Mouse (Mus musculus) mature B cell (primary cell): ENCODE data around the gene Lcat.

ENCODE experiments used
- in situ Hi-C: fragments of 300-500 bp; cut with MboI; formaldehyde crosslinking; loops from 2 replicates; pipeline ENCODE4 v1.14.3; 2019

Gene Lcat

GRCm38 (mm10) chr8:105949350-105949749 is 6.2 kb upstream of the Lcat start:
- in situ Hi-C loops = loop anchor here (25.0 kb wide), 1 partner anchor 237 kb away; the partner anchor contains the start of genes 4933405L10Rik, Acd, Enkd1 and Pard6a

GRCm38 (mm10) chr8:105942542-105942941 is 640 bp downstream of the Lcat start:
- in situ Hi-C loops = loop anchor here (25.0 kb wide), 1 partner anchor 230 kb away; the partner anchor contains the start of genes 4933405L10Rik, Acd, Enkd1 and Pard6a

DNA sequence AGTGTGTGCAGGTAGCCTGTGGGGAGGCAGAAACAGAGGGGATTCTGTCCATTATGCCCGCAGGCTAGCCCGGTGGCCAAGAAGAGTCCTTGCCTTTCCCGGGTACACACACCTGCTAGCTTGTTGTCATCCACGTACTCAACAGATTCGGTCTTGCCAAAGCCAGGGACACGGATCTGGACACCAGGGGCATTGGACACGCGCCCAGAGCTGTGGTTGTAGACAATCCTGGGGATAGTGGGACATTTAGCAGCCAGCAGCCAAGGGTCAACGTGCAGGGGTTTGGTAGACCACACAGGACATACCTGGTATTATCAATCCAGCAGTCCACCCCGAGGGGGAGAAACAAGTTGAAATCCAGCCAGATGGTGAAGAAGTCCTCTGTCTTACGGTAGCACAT is 1.2 kb downstream of the Lcat start:
- in situ Hi-C loops = loop anchor here (25.0 kb wide), 1 partner anchor 230 kb away; the partner anchor contains the start of genes 4933405L10Rik, Acd, Enkd1 and Pard6a

- in situ Hi-C loops = loop anchor here (25.0 kb wide), 1 partner anchor 226 kb away; the partner anchor contains the start of genes 4933405L10Rik, Acd, Enkd1 and Pard6a
Observed at GRCm38 (mm10) chr8:105938306-105938669, 4.9 kb downstream of the Lcat start, which contains the start of gene Psmb10. Gene Psmb10 (minus strand): TSS chr8:105938444.

GRCm38 (mm10) chr8:105937496-105938305 is 5.5 kb downstream of the Lcat start:
- in situ Hi-C loops = loop anchor here (25.0 kb wide), 1 partner anchor 225 kb away; the partner anchor contains the start of genes 4933405L10Rik, Acd, Enkd1 and Pard6a

DNA sequence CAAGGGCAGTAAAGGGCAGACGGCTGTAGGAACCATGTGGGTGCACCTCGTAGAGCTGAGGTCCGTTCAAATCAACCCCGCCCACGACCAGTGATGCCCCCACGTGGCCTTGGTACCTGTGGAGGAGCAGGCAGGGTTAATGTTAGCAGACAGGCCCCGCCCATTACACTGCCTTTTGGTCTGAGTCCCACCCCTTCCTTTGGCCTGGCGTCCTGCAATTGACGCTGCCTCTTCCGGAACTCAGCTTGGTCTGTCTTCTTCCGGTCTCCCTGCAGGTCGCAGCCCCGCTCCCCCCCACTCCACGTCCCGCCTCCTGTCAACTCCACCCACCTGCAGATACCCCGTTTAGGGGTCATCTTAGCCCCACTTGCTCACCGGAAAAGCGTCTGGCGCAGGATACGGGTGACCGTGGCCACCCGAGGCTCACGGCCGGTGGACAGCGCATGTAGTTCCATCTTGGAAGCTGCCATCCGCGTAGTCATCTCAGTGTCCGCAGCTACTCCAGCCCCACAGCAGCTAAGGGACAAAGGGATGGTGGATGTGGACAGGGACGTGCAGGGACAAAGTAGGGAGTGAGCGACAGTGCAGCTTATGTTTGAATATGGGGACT is 6.2 kb downstream of the Lcat start:
- in situ Hi-C loops = loop anchor here (25.0 kb wide), 1 partner anchor 225 kb away; the partner anchor contains the start of genes 4933405L10Rik, Acd, Enkd1 and Pard6a

- in situ Hi-C loops = loop anchor here (25.0 kb wide), 1 partner anchor 224 kb away; the partner anchor contains the start of genes 4933405L10Rik, Acd, Enkd1 and Pard6a
Observed at GRCm38 (mm10) chr8:105935863-105936603, 7.1 kb downstream of the Lcat start.

GRCm38 (mm10) chr8:105935105-105935504 is 8.1 kb downstream of the Lcat start:
- in situ Hi-C loops = loop anchor here (25.0 kb wide), 1 partner anchor 223 kb away; the partner anchor contains the start of genes 4933405L10Rik, Acd, Enkd1 and Pard6a

GRCm38 (mm10) chr8:105933762-105934161 is 9.4 kb downstream of the Lcat start, which contains the start of gene Ctrl:
Gene Ctrl (minus strand): TSS chr8:105933862.
- in situ Hi-C loops = loop anchor here (25.0 kb wide), 1 partner anchor 221 kb away; the partner anchor contains the start of genes 4933405L10Rik, Acd, Enkd1 and Pard6a

DNA sequence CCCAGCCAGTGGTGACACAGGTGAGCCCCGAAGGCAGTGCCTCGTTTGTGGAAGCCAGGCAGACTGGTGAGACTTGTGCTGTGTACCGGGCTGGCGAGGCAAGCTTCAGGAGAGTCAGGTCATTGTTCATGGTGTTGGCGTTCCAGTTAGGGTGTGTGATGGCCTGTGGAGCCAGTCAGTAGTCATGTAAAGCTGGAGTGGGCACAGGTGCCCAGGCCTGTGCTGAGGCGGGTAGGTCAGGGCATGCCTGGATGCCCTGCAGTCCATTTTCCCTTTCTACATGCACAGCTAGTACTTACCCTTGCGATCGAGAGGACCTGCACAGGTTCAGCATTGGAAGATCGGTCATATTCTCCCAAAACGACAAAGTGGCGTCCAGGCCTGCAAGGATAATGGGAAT is 10.7 kb downstream of the Lcat start:
- in situ Hi-C loops = loop anchor here (25.0 kb wide), 1 partner anchor 220 kb away; the partner anchor contains the start of genes 4933405L10Rik, Acd, Enkd1 and Pard6a

- in situ Hi-C loops = loop anchor here (25.0 kb wide), 1 partner anchor 219 kb away; the partner anchor contains the start of genes 4933405L10Rik, Acd, Enkd1 and Pard6a
Observed at GRCm38 (mm10) chr8:105931271-105931670, 11.9 kb downstream of the Lcat start.

DNA sequence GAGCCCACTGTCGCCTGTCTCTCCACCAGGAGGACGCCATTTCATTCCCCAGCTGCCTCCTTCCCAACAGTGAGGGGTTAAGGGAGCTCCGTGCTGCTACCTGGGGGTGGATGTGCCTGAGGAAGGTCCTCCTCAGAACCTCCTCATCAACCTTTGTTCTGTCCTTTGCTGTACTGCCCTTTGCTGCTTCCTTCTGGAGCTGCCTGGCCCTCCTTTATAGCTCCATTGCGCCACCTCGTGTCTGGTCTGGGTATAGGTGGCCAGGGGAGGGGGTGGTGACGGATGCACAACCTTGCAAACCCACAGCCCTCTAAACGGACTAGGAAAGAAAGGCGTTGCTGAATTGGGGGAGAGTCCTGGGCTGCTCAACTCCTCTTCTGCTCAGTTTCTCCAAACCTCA is 12.6 kb downstream of the Lcat start:
- in situ Hi-C loops = loop anchor here (25.0 kb wide), 1 partner anchor 218 kb away; the partner anchor contains the start of genes 4933405L10Rik, Acd, Enkd1 and Pard6a

DNA sequence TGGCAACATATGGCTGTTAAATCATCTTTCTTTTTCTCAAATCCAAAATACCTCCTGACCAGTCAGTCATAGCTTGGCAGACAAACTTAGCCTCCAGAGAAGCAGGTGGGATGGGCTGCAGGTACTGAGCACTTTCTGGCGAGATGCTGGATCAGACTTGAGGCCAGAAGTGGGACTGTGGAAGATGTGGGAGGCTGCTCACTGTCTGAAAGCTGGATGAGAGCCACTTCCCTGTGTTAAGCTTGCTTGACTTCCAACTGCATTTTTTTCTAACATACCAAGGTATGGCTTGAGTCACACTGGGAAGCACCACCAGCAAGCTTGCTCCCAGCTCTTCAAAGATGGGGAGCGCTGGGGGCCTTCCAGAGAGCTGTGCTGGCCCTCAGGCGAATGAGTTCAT is 18.1 kb downstream of the Lcat start:
- in situ Hi-C loops = loop anchor here (25.0 kb wide), 1 partner anchor 213 kb away; the partner anchor contains the start of genes 4933405L10Rik, Acd, Enkd1 and Pard6a

- in situ Hi-C loops = no loop called here
Observed at GRCm38 (mm10) chr8:105919390-105919789, 23.8 kb downstream of the Lcat start.

- in situ Hi-C loops = no loop called here
Observed at GRCm38 (mm10) chr8:105900941-105901616, 42.1 kb downstream of the Lcat start.

- in situ Hi-C loops = no loop called here
Observed at GRCm38 (mm10) chr8:105900180-105900940, 42.8 kb downstream of the Lcat start, which contains the start of gene Pskh1. Gene Pskh1 (plus strand): TSS chr8:105900441.

DNA sequence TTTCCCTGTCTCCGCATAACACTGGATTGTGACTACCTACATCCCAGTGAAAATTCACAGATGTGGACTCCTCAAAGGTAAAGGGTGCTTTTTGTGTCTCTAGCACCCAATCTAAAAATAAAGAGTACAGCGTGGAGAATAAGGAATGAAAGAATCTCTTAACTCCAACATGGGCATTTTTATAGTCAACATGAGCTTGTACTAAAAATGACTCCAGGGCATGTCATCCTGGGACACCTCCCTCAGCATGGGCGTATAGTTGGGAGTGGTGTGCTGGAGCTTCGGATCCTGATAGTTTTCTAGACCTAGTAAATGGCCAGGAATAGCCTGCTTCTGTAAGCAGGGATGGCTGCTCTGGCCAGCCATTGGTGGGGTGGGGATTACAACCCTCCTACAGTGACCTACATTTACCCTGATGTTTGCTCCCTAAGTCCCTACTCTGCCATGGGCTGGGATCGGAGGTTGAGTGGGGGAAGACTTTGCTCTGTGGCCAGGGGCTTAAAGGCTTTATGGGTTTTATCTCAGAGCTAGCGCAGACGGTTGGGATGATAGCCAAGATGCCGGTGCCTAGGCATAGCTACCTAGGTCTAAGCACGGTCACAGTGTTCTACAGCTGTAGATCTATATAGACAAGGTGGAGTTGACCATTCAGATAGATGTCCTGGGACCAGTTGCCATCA is 45.2 kb downstream of the Lcat start:
- in situ Hi-C loops = no loop called here

GRCm38 (mm10) chr8:105893339-105893738 is 49.8 kb downstream of the Lcat start, which contains the start of gene Nrn1l:
Gene Nrn1l (plus strand): TSS chr8:105893567.
- in situ Hi-C loops = no loop called here

DNA sequence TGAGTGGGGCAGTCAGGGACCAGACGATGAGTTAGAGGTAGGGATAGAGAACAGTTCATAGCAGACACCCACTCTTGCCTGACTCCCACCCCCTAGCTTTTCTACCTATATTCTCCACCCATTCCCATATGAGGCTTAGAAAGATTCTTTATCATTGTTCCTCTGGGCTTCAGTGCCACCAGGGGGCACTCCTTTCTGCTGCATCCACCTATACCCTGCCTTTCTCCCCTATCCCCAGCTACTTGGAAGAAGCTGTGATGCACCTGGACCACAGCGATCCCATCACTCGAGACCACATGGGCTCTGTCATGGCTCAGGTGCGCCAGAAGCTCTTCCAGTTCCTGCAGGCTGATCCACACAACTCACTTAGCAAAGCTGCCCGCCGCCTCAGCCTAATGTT is 50.8 kb downstream of the Lcat start:
- in situ Hi-C loops = no loop called here
